Mouse (Mus musculus) G1E (cell line): Measurements from ENCODE around the gene Lcmt1.

Experiments used
- CTCF ChIP-seq: IDR thresholded peaks from 2 replicates; pipeline ENCODE4 v1.5.1; 2012; ENCODE audit warnings: low read depth, low read length, inconsistent platforms, mixed read lengths
- POLR2AphosphoS5 ChIP-seq: IDR thresholded peaks from 2 replicates; pipeline ENCODE4 v1.6.1; 2012; ENCODE audit warnings: low read depth, low read length, inconsistent platforms; ENCODE audit not compliant: insufficient replicate concordance

GRCm38 (mm10) chr7:123370700-123371099 is 1.1 kb downstream of the Lcmt1 start:
- TF ChIP-seq CTCF (no peak), POLR2AphosphoS5 (no peak)
